Mouse (Mus musculus): ENCODE data around the gene Cldn7. TPM values are rescaled to one million over a fixed set of nuclear protein-coding genes. Genes with fewer than 3 reads are reported as not detected.

The Cldn7 gene
- polyA plus RNA-seq, 1 experiment, result 0.38 TPM

DNA sequence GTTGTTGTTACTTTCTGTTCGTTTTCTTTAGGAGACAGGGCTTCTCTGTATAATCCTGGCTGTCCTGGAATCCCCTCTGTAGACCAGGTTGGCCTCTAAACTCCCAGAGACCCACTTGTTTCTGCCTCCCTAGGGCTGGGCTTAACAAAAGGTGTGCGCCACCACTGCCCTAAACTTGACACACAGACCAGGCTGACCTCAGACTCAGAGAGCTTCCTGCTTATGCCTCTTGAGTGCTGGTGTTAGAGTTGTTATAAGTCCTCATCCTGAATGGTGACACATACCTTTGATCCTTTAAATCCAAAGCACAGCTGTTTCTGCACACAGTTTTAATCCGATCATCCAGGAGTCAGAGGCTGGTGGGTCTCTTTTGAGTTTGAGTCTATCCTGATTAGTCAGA, 28.4 kb downstream of the Cldn7 start:
- no peak for DNase-seq (ENCODE audit: low read depth)
- TF ChIP-seq POLR2A (IDR thresholded peaks at IDR 0.05; ENCODE audit: borderline replicate concordance, extremely low read depth, insufficient read depth, insufficient read length, poor library complexity, severe bottlenecking) (no peak), CTCF (IDR thresholded peaks at IDR 0.05; ENCODE audit: borderline replicate concordance, extremely low read depth, insufficient read depth, insufficient read length) (no peak)

DNA sequence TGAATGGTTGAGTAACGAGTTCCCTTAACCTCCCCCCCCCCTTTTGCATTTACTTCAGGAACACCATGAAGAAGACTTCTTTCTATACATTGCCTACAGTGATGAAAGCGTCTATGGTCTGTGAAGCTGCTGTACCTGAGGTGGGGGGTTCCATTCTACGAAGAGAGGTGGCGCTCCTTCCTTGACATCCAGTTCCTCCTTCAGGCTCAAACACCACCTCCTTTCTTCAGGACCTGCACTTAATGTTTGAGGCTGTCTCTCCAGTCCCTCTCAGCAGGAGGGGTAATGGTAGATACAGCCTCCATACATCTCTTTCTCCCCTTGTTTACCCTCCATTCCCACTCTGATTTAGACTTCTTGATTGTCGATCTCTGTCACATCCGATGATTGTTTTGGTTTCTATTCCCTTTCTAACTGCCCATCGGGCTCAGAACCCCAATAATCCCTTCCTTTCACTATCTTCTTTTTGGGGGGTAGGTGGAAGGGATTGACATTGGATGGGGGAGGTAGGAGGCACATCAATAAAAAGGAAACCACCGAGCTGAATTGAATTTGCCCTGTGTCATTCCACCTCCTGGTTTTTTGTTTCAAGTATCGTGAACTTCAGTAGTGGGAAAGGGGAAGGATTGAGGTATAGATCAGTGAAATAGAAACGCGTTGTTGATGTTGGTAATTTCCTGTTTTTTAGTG, 30.0 kb downstream of the Cldn7 start:
- no peak for DNase-seq (ENCODE audit: low read depth)
- TF ChIP-seq POLR2A (IDR thresholded peaks at IDR 0.05; ENCODE audit: borderline replicate concordance, extremely low read depth, insufficient read depth, insufficient read length, poor library complexity, severe bottlenecking), result no peak
- TF ChIP-seq CTCF (IDR thresholded peaks at IDR 0.05; ENCODE audit: borderline replicate concordance, extremely low read depth, insufficient read depth, insufficient read length), result no peak

DNA sequence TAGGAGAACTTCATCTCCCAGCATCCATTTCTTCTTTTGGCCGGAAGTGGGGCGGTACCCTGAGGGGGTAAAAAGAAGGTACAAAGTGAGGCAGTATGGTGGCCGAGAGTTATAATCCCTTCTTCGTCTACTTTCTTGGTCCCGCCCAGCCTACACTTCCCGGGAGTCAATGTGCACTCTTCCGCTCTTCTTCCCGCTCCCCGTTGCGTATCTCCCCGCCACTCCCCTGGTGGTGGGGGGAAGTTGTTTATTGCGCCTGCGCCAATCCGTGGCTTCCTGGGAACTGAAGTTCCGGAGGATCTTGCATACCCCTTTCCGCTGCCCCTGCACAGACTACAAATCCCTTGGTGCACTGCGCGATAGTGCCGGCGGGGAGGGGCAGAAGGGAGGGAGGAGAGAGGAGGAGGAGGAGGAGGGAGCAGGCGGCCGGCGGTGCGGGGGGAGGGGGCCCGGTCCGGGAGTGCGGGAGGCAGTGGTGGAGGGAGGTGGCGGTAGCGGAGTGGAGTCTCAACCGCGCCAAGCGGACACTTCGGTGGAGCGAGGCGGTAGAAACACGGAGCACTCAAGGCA, 30.9 kb downstream of the Cldn7 start, which contains the start of gene Phf23:
Gene Phf23 (plus strand): TSS at position 387 of the 570 bp plus-strand sequence.
- peak; percentile 100 for DNase-seq (ENCODE audit: low read depth)
- TF ChIP-seq CTCF (IDR thresholded peaks at IDR 0.05; ENCODE audit: borderline replicate concordance, extremely low read depth, insufficient read depth, insufficient read length), result peak; percentile 37; the same call in 1 of the 2 replicates
- TF ChIP-seq POLR2A (IDR thresholded peaks at IDR 0.05; ENCODE audit: borderline replicate concordance, extremely low read depth, insufficient read depth, insufficient read length, poor library complexity, severe bottlenecking), result peak; percentile 41; the same call in 1 of the 2 replicates

DNA sequence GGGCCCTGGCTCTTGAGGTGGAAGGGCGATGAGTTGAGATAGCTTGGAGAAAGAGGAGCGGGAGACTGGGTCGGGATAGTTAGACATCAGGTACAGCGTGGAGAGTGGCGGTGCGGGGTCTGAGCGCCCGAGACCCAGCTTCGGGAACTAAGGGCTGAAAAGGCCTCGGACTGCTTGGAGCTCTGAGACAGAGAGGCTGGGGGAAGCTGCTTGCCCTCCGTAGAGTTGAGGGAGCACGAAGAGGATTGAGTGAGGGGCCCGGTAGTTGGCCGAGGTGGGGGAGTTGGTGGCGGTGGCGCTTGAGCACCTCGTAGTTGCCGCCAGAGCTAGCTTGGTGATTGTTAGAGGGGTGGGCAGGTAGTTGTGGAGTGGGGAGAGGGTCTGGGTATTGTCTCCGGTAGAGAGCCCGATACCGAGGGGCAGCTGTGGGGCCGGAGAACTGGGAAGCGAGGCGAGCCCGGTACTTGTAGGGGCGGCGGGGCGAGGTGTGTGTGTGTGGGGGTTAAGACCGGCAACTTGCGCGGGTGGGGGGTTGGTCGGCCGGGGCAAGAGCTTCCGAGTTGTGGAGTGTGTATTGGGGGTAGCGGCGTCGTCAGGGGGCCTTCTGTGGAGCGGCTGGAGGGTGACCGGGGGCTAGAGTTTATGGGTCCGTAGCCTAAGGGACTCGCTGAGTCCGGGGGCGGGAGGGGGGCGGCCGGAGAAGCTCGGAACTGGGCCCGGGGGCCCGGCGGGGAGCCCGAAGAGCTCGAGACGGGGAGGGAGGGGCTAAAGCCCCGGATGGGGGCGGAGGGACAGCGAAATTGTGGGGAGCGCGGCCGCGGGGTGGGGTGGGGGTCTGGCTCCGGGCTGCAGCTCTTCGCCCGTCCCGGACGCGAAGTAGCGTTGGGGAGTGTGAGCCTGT, 31.8 kb downstream of the Cldn7 start:
- DNase-seq (ENCODE audit: low read depth), result peak; percentile 61
- TF ChIP-seq POLR2A (IDR thresholded peaks at IDR 0.05; ENCODE audit: borderline replicate concordance, extremely low read depth, insufficient read depth, insufficient read length, poor library complexity, severe bottlenecking) (no peak), CTCF (IDR thresholded peaks at IDR 0.05; ENCODE audit: borderline replicate concordance, extremely low read depth, insufficient read depth, insufficient read length) (no peak)

DNA sequence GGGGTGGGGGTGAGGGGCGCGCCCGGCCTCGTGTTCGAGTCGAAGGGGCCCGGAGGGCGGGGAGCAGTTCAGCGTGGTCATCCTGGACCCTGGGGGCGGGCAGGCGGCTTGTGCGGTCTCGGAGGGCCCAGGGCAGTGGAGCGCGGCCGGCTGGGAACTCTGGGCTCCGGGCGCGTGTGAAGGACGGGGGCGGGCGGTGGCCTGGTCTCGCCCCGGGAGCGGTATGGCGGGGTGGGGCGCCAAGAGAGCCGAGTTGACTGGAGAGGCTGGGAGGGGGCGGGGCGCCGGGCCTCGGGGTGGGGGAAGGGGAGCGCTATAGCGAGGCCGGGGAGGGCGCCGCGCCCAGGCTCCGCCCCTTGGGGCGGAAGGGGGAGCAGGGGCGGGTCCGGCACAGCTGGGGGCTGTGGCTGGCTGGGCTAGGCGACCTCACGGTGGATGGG, 32.5 kb downstream of the Cldn7 start:
- 0 out of 2 replicates have a peak, but pooled peaks have one; percentile 41 for TF ChIP-seq POLR2A (IDR thresholded peaks at IDR 0.05; ENCODE audit: borderline replicate concordance, extremely low read depth, insufficient read depth, insufficient read length, poor library complexity, severe bottlenecking)
- no peak for TF ChIP-seq CTCF (IDR thresholded peaks at IDR 0.05; ENCODE audit: borderline replicate concordance, extremely low read depth, insufficient read depth, insufficient read length)
- peak; percentile 84 for DNase-seq (ENCODE audit: low read depth)

DNA sequence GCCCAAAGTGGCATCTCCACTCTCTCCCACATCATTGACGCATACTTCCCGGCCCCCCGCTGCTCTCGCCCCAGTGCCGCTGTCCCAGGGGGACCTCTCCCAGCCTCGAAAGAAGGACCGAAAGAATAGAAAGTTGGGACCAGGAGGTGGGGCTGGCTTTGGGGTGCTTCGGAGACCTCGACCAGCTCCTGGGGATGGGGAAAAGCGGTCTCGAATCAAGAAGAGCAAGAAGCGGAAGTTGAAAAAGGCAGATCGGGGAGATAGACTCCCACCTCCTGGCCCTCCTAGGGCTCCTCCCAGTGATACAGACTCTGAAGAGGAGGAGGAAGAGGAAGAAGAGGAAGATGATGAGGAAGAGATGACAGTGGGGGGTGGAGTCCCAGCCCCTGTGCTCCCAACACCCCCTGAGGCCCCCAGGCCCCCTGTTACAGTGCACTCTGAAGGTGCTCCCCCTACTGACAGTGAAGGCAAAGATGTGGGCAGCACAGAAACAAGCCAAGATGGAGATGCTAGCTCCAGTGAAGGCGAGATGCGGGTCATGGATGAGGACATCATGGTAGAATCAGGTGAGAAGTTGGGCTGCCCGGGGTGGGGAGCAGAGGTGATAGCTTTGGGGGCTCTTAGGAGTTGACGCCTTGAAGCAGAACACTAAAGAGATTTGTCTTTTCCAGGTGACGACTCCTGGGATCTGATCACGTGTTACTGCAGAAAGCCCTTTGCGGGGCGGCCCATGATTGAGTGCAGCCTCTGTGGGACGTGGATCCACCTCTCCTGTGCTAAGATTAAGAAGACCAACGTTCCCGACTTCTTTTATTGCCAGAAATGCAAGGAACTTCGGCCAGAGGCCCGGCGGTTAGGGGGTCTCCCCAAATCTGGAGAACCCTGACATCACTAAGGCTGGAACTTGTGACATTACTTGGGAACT, 34.2 kb downstream of the Cldn7 start:
- DNase-seq (ENCODE audit: low read depth), result no peak
- TF ChIP-seq POLR2A (IDR thresholded peaks at IDR 0.05; ENCODE audit: borderline replicate concordance, extremely low read depth, insufficient read depth, insufficient read length, poor library complexity, severe bottlenecking), result no peak
- peak; percentile 21; the same call in 1 of the 2 replicates for TF ChIP-seq CTCF (IDR thresholded peaks at IDR 0.05; ENCODE audit: borderline replicate concordance, extremely low read depth, insufficient read depth, insufficient read length)

DNA sequence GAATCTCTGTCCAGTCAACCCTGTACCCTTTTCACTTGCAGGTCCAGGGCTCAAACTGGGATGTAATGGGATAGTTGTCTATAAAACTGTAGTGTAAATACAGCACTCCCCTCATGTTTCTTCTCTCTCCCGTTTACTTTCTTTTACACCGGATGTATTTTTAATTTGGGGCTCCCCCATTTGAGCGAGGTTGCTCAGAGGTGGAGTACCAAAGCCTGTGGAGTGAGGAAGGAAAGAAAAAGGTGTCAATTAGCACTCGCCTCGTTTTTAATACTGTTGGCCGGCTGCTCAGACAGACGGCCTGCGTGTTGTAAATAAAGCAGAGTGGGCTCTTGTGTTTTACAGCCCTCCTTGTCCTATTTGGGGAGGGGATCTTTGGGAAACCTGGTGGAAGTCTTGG, 35.1 kb downstream of the Cldn7 start:
- DNase-seq (ENCODE audit: low read depth), result no peak
- TF ChIP-seq POLR2A (IDR thresholded peaks at IDR 0.05; ENCODE audit: borderline replicate concordance, extremely low read depth, insufficient read depth, insufficient read length, poor library complexity, severe bottlenecking), result no peak

DNA sequence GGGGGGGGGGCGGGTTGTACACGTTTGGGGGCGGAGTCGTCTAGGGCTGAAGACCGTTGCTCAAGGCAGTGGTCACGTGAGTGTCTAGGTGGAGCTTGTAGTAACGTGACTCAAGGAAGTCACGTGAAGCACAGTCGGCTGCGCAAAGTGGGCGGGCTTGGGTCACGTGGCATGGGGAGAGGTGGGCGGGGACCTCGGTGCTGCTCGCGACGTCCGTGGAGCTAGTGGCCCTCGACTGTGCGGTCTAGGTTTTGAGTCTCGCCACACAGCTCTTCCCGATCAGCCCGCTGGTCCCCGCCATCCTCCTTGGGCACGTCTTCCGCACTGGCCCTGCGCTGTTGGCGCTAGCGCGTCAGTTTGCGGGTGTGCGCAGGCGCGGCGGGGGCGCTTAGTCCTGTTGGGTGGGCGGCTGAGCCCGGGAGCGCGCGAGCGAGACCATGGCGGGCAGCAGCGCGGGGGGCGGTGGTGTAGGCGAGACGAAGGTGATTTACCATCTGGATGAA, 35.9 kb downstream of the Cldn7 start, which contains the start of gene Dvl2:
Gene Dvl2 (plus strand): TSS at position 200 of the 503 bp plus-strand sequence.
- peak; percentile 99 for DNase-seq (ENCODE audit: low read depth)
- TF ChIP-seq POLR2A (IDR thresholded peaks at IDR 0.05; ENCODE audit: borderline replicate concordance, extremely low read depth, insufficient read depth, insufficient read length, poor library complexity, severe bottlenecking) (peak; percentile 72; the same call in 1 of the 2 replicates), CTCF (IDR thresholded peaks at IDR 0.05; ENCODE audit: borderline replicate concordance, extremely low read depth, insufficient read depth, insufficient read length) (no peak)

DNA sequence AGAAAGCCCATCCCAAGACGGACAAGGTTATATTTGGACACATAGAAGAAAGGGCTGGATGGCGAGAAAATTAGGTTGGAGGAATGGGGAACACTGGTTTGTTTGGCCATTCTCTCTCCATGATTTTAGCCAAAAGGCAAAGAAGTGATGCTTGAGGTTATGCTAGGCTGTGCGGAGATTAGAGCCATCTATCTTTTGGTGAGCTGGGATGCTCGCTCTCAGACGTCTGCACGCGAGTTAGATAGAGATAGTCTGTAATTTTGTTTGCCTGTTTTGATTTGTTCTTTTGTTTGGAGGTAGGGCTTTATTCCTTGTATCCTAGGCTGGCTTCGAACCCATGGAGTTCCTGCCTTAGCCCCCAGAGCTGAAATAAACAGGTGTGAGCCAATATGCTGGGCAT, 36.6 kb downstream of the Cldn7 start:
- TF ChIP-seq POLR2A (IDR thresholded peaks at IDR 0.05; ENCODE audit: borderline replicate concordance, extremely low read depth, insufficient read depth, insufficient read length, poor library complexity, severe bottlenecking) (no peak), CTCF (IDR thresholded peaks at IDR 0.05; ENCODE audit: borderline replicate concordance, extremely low read depth, insufficient read depth, insufficient read length) (no peak)
- DNase-seq (ENCODE audit: low read depth), result no peak

DNA sequence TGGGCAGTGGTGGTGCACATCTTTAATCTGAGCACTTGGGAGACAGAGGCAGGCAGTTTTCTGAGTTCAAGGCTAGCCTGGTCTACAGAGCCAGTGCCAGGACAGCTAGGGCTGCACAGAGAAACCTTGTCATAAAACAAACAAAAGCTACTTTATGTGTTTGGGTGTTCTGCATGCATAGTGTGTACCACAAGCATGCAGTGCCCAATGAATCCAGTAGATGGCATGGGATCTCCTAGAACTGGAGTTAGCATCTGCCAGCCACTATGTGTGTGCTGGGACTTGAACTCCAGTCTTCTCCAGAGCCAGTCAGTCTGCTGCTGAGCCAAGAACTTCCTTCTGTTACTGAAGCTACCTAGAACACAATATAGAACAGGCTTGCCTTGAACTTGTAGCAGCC, 37.3 kb downstream of the Cldn7 start:
- no peak for TF ChIP-seq POLR2A (IDR thresholded peaks at IDR 0.05; ENCODE audit: borderline replicate concordance, extremely low read depth, insufficient read depth, insufficient read length, poor library complexity, severe bottlenecking)
- peak; percentile 48; the same call in 1 of the 2 replicates for TF ChIP-seq CTCF (IDR thresholded peaks at IDR 0.05; ENCODE audit: borderline replicate concordance, extremely low read depth, insufficient read depth, insufficient read length)
- DNase-seq (ENCODE audit: low read depth), result peak; percentile 62

Measured in brain, embryonic 14.5 days (tissue).